Comparison of ENCODE assay signal across 20 mouse cellular contexts in the genomic region with DNA sequence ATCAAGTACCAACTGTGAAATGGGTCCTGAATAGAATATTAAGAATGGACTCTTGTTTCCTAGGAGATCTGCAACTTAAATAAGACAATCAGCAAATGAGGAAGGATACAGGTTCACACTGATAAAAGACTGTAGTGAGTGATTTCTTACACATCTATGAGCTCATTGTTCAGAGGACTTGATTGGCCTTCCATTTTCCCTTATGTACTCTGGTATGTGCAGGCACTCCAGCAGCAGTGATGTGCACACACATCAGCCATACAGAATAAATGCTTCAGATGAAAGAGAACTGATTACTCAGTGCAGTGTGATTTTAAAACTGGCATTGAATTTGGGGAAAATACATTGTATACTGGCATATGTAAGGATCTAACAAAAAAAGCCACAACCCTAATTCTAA.
"Had no signal": no experiment of that assay in that cellular context is flagged by ENCODE, and none has a peak within 500 bp of the region (broad histone marks: within the 10 kb centered on the region; RNA-seq: fewer than 3 reads in every experiment).

No protein-coding gene starts in this region.

- ATAC-seq: liver, embryonic 12.5 days; midbrain, embryonic 15.5 days had no signal

- H3K9me3 ChIP-seq: limb, embryonic 10.5 days; limb, embryonic 13.5 days; liver, embryonic 12.5 days; liver, embryonic 15.5 days; lung, embryonic 15.5 days; megakaryocyte, embryonic 14.5 days; midbrain, embryonic 10.5 days; midbrain, embryonic 15.5 days; neural tube, embryonic 12.5 days; neural tube, embryonic 15.5 days; stomach, embryonic 15.5 days had no signal

- H3K27ac ChIP-seq: limb, embryonic 10.5 days; limb, embryonic 13.5 days; liver, embryonic 12.5 days; liver, embryonic 15.5 days; lung, embryonic 15.5 days; midbrain, embryonic 10.5 days; midbrain, embryonic 15.5 days; neural tube, embryonic 12.5 days; neural tube, embryonic 15.5 days; stomach, embryonic 15.5 days had no signal

- DNase-seq: kidney, adult 18-20 months; kidney, adult 9 months; kidney, postnatal 14 days; kidney, postnatal 4 days; liver; lung, adult 18-20 months; lung, postnatal 10 days; lung, postnatal 36 days; thymus, postnatal 25 days had no signal

- H3K4me3 ChIP-seq: limb, embryonic 10.5 days; limb, embryonic 13.5 days; liver, embryonic 12.5 days; liver, embryonic 15.5 days; lung, embryonic 15.5 days; megakaryocyte, embryonic 14.5 days; midbrain, embryonic 10.5 days; midbrain, embryonic 15.5 days; neural tube, embryonic 12.5 days; neural tube, embryonic 15.5 days; stomach, embryonic 15.5 days had no signal

- H3K4me2 ChIP-seq: limb, embryonic 13.5 days; liver, embryonic 12.5 days; liver, embryonic 15.5 days; lung, embryonic 15.5 days; midbrain, embryonic 15.5 days; neural tube, embryonic 12.5 days; neural tube, embryonic 15.5 days; stomach, embryonic 15.5 days had no signal

- H3K4me1 ChIP-seq: limb, embryonic 10.5 days; limb, embryonic 13.5 days; liver, embryonic 12.5 days; liver, embryonic 15.5 days; lung, embryonic 15.5 days; megakaryocyte, embryonic 14.5 days; midbrain, embryonic 10.5 days; midbrain, embryonic 15.5 days; neural tube, embryonic 12.5 days; neural tube, embryonic 15.5 days; stomach, embryonic 15.5 days had no signal

- H3K9ac ChIP-seq: limb, embryonic 13.5 days; liver, embryonic 12.5 days; liver, embryonic 15.5 days; lung, embryonic 15.5 days; midbrain, embryonic 15.5 days; neural tube, embryonic 12.5 days; neural tube, embryonic 15.5 days; stomach, embryonic 15.5 days had no signal

- H3K27me3 ChIP-seq: limb, embryonic 13.5 days; liver, embryonic 12.5 days; liver, embryonic 15.5 days; lung, embryonic 15.5 days; megakaryocyte, embryonic 14.5 days; midbrain, embryonic 15.5 days; neural tube, embryonic 12.5 days; neural tube, embryonic 15.5 days; stomach, embryonic 15.5 days had no signal

- H3K36me3 ChIP-seq: limb, embryonic 10.5 days; limb, embryonic 13.5 days; liver, embryonic 12.5 days; liver, embryonic 15.5 days; lung, embryonic 15.5 days; midbrain, embryonic 10.5 days; midbrain, embryonic 15.5 days; neural tube, embryonic 12.5 days; neural tube, embryonic 15.5 days; stomach, embryonic 15.5 days had no signal
